Mouse (Mus musculus) thymus, adult 2 months (tissue): ENCODE results near the gene Cend1.

Experiments used
- CTCF ChIP-seq: fragments of 200-500 bp; IDR thresholded peaks from 2 replicates; pipeline ENCODE4 v1.5.1; 2012; ENCODE audit warnings: mild to moderate bottlenecking, control low read depth, low read length, moderate library complexity, borderline replicate concordance; ENCODE audit not compliant: control insufficient read depth, poor library complexity, insufficient read depth; ENCODE audit errors: extremely low read depth
- POLR2A ChIP-seq: fragments of 200-500 bp; IDR thresholded peaks from 2 replicates; pipeline ENCODE4 v1.6.1; 2012; ENCODE audit warnings: mild to moderate bottlenecking, low read length, control low read depth, moderate library complexity; ENCODE audit not compliant: control insufficient read depth, poor library complexity, insufficient read depth; ENCODE audit errors: extremely low read depth

GRCm38 (mm10) chr7:141466607-141467148 is 37.4 kb upstream of the Cend1 start:
- TF ChIP-seq CTCF, result no peak
- TF ChIP-seq POLR2A, result no peak
